Mouse (Mus musculus) thymus, adult 2 months (tissue): ENCODE measurements around the gene Vmn2r7.

ENCODE experiments used
- CTCF ChIP-seq: fragments of 200-500 bp; IDR thresholded peaks from 2 replicates; pipeline ENCODE4 v1.5.1; 2012; ENCODE audit warnings: mild to moderate bottlenecking, control low read depth, low read length, moderate library complexity, borderline replicate concordance; ENCODE audit not compliant: control insufficient read depth, poor library complexity, insufficient read depth; ENCODE audit errors: extremely low read depth
- POLR2A ChIP-seq: fragments of 200-500 bp; IDR thresholded peaks from 2 replicates; pipeline ENCODE4 v1.6.1; 2012; ENCODE audit warnings: mild to moderate bottlenecking, low read length, control low read depth, moderate library complexity; ENCODE audit not compliant: control insufficient read depth, poor library complexity, insufficient read depth; ENCODE audit errors: extremely low read depth

DNA sequence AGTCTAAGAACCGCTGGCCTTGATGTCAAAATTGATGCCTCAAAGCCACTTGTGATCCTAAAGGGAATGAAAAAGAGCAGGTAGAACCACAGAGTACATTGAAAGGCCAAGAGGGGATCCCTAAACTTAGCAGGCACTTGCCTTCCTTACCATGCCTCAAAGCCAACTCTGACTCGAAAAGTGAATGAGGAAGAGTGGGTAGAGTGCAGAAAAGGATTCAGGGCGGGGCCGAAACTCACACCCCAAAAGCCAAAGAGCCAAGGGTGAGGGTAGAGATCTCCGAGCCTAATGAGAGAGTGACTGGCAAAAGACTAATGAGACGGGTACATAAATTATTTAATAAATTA lies 53.3 kb downstream of the Vmn2r7 start:
- TF ChIP-seq CTCF: no peak
- TF ChIP-seq POLR2A: no peak
